Mouse (Mus musculus): ENCODE data around the gene Gdf2.

Gdf2 gene

GRCm38 (mm10) chr14:33940739-33941138, at the start of gene Gdf2:
Gdf2 (plus strand) TSS chr14:33941039.
- no peak for DNase-seq (ENCODE audit: low read depth, low spot score)

GRCm38 (mm10) chr14:33891507-33891906, 49.3 kb upstream of the Gdf2 start:
- DNase-seq (ENCODE audit: low read depth, low spot score): no peak

- DNase-seq (ENCODE audit: low read depth, low spot score): no peak
These were observed 45.1 kb upstream of the Gdf2 start for GRCm38 (mm10) chr14:33895777-33896176.

GRCm38 (mm10) chr14:33896628-33897300, 44.1 kb upstream of the Gdf2 start:
- DNase-seq (ENCODE audit: low read depth, low spot score): peak; percentile 41

- DNase-seq (ENCODE audit: low read depth, low spot score): no peak
These were observed 38.1 kb upstream of the Gdf2 start for GRCm38 (mm10) chr14:33902783-33903182.

GRCm38 (mm10) chr14:33903199-33903598, 37.6 kb upstream of the Gdf2 start:
- peak; percentile 8 for DNase-seq (ENCODE audit: low read depth, low spot score)

GRCm38 (mm10) chr14:33904851-33905250, 36.0 kb upstream of the Gdf2 start:
- no peak for DNase-seq (ENCODE audit: low read depth, low spot score)

- peak; percentile 14 for DNase-seq (ENCODE audit: low read depth, low spot score)
These were observed 27.1 kb upstream of the Gdf2 start for GRCm38 (mm10) chr14:33913727-33914126.

- DNase-seq (ENCODE audit: low read depth, low spot score): no peak
These were observed 26.6 kb upstream of the Gdf2 start for GRCm38 (mm10) chr14:33914206-33914605.

GRCm38 (mm10) chr14:33920727-33921559, 19.9 kb upstream of the Gdf2 start:
- DNase-seq (ENCODE audit: low read depth, low spot score): no peak

GRCm38 (mm10) chr14:33922771-33923167, 18.1 kb upstream of the Gdf2 start:
- no peak for DNase-seq (ENCODE audit: low read depth, low spot score)

GRCm38 (mm10) chr14:33923168-33924070, 17.4 kb upstream of the Gdf2 start, which contains the start of gene Gdf10:
Gdf10 (plus strand) TSS chr14:33923587.
- no peak for DNase-seq (ENCODE audit: low read depth, low spot score)

GRCm38 (mm10) chr14:33931853-33932252, 9.0 kb upstream of the Gdf2 start:
- DNase-seq (ENCODE audit: low read depth, low spot score): no peak

GRCm38 (mm10) chr14:33932935-33933703, 7.7 kb upstream of the Gdf2 start:
- peak; percentile 40 for DNase-seq (ENCODE audit: low read depth, low spot score)

GRCm38 (mm10) chr14:33933778-33934317, 7.0 kb upstream of the Gdf2 start:
- DNase-seq (ENCODE audit: low read depth, low spot score): peak; percentile 49

GRCm38 (mm10) chr14:33939117-33939516, 1.7 kb upstream of the Gdf2 start:
- no peak for DNase-seq (ENCODE audit: low read depth, low spot score)

- no peak for DNase-seq (ENCODE audit: low read depth, low spot score)
These were observed 1.4 kb downstream of the Gdf2 start for GRCm38 (mm10) chr14:33942222-33942621.

- DNase-seq (ENCODE audit: low read depth, low spot score): no peak
These were observed 5.3 kb downstream of the Gdf2 start for GRCm38 (mm10) chr14:33946125-33946524.

- no peak for DNase-seq (ENCODE audit: low read depth, low spot score)
These were observed 11.6 kb downstream of the Gdf2 start for GRCm38 (mm10) chr14:33952233-33952981.

- no peak for DNase-seq (ENCODE audit: low read depth, low spot score)
These were observed 12.9 kb downstream of the Gdf2 start, which contains the start of gene Rbp3 for GRCm38 (mm10) chr14:33953761-33954160. Rbp3 (plus strand) TSS chr14:33954003.
